Mouse (Mus musculus) stomach, postnatal 0 days (tissue): Measurements from ENCODE around the gene Catsperd. TPM values are rescaled to one million over a fixed set of nuclear protein-coding genes. Genes with fewer than 3 reads are reported as not detected.

Experiments
- ATAC-seq: fragments of 200-750 bp; cut with Nextera tagmentation; 2 replicates; pipeline ENCODE4 v1.8.0; 2017; ENCODE audit not compliant: low FRiP score, low TSS enrichment
- DNase-seq: peaks from one replicate; pipeline ENCODE4 v3.0.0-alpha.2; 2016; ENCODE audit warnings: low spot score
- H3K27ac ChIP-seq: fragments of 300-500 bp; sonication (generic); replicated peaks from 2 replicates; pipeline ENCODE4 v1.5.1; 2014; ENCODE audit warnings: mild to moderate bottlenecking, control low read depth
- H3K27me3 ChIP-seq: fragments of 300-500 bp; sonication (generic); 2 replicates; pipeline ENCODE4 v1.6.1; 2014; ENCODE audit warnings: low read length; ENCODE audit not compliant: control insufficient read depth, insufficient read depth
- H3K36me3 ChIP-seq: fragments of 300-500 bp; sonication (generic); 2 replicates; pipeline ENCODE4 v1.6.1; 2014; ENCODE audit warnings: low read length, mixed read lengths; ENCODE audit not compliant: control insufficient read depth, insufficient read depth
- H3K4me1 ChIP-seq: fragments of 300-500 bp; sonication (generic); replicated peaks from 2 replicates; pipeline ENCODE4 v1.6.1; 2014; ENCODE audit warnings: antibody characterized with exemption; ENCODE audit not compliant: control insufficient read depth, insufficient read depth
- H3K4me2 ChIP-seq: fragments of 300-500 bp; sonication (generic); replicated peaks from 2 replicates; pipeline ENCODE4 v1.6.1; 2014; ENCODE audit warnings: low read depth, mild to moderate bottlenecking, control low read depth, moderate library complexity
- H3K4me3 ChIP-seq: fragments of 300-500 bp; sonication (generic); 2 replicates; pipeline ENCODE4 v1.5.1; 2014; ENCODE audit warnings: low read depth, low read length, control low read depth
- H3K9ac ChIP-seq: fragments of 300-500 bp; sonication (generic); 2 replicates; pipeline ENCODE4 v1.6.1; 2014; ENCODE audit warnings: mild to moderate bottlenecking, low read length, control low read depth, mixed read lengths
- H3K9me3 ChIP-seq: fragments of 300-500 bp; sonication (generic); 2 replicates; pipeline ENCODE4 v1.6.1; 2016; ENCODE audit warnings: low read length; ENCODE audit not compliant: control insufficient read depth
- CTCF ChIP-seq: IDR thresholded peaks from 2 replicates; pipeline ENCODE4 v1.5.1; 2016; ENCODE audit warnings: antibody characterized with exemption, low read depth, mild to moderate bottlenecking, moderate library complexity
- EP300 ChIP-seq: optimal IDR thresholded peaks from 2 replicates; pipeline ENCODE3; 2016; ENCODE audit warnings: antibody characterized with exemption
- WGBS: fragments of 180-500 bp; shearing (Covaris S2); extraction: QIAGEN DNeasy Blood & Tissue Kit; methylation state at CpG from one replicate; pipeline ENCODE4 v1.1.7; 2014; 5-methylcytosine and 5-hydroxymethylcytosine counted together
- polyA plus RNA-seq: library from polyadenylated mRNA; unstranded; fragments of >200 nt; fragmentation: Nextera tagmentation; extraction: Ambion mirVana; gene quantifications from 2 replicates; pipeline ENCODE4 v1.2.1, GENCODE M21; 2015

The Catsperd gene
- polyA plus RNA-seq, 1 experiment from 2014 or later: 0.10 TPM

GRCm38 (mm10) chr17:56604422-56604821 is 23.5 kb upstream of the Catsperd start:
- H3K27ac ChIP-seq: no peak overlapping the region
- H3K4me2 ChIP-seq: no peak overlapping the region
- WGBS: 84% methylated on average over 3 of the region's 3 CpGs
- ATAC-seq: no peak
- no peak overlapping the region for H3K9ac ChIP-seq
- H3K4me1 ChIP-seq: no peaks in the 10 kb centered on the region
- no peak overlapping the region for H3K4me3 ChIP-seq
- H3K36me3 ChIP-seq: peaks cover 57% of the 10 kb centered on the region
- TF ChIP-seq EP300 (no peak), CTCF (no peak)
- no peaks in the 10 kb centered on the region for H3K9me3 ChIP-seq
- no peak for DNase-seq
- no peaks in the 10 kb centered on the region for H3K27me3 ChIP-seq

- no peak overlapping the region for H3K4me2 ChIP-seq
- peaks cover 47% of the 10 kb centered on the region for H3K36me3 ChIP-seq
- 88% methylated on average over 9 of the region's 9 CpGs for WGBS
Measured at GRCm38 (mm10) chr17:56605431-56605830, 22.5 kb upstream of the Catsperd start.

DNA sequence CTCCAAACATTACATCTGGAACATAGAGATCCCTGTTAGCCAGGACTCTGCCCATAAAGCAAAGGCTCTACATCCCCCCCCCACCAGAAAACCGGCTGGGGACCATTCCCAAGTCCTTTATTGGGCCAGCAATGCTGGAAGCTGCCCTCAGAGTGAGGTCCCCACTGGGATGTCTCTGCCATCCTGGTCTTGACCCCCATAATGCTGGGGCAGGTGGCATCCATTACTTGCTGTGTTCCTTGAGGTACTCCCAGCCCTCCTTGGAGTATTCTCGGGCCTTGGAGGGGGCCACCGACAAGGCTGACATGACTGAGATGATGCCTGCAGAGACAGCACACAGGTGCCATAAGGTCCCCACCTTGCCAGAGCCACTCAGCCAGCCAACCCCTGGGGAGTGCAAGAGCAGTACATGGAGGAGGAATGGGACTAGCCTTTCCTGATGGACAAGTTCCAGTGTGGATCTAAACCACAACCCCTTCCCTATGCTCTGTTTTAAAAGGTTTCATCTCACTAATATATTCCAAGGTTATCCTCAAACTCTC is 20.4 kb upstream of the Catsperd start:
- no peak overlapping the region for H3K4me3 ChIP-seq
- DNase-seq: no peak
- no peak for TF ChIP-seq CTCF
- no peak for TF ChIP-seq EP300
- peaks cover 32% of the 10 kb centered on the region for H3K36me3 ChIP-seq
- ATAC-seq: no peak
- peaks cover 4% of the 10 kb centered on the region; the same call in 1 of the 2 replicates for H3K4me1 ChIP-seq
- H3K27me3 ChIP-seq: no peaks in the 10 kb centered on the region
- no peak overlapping the region for H3K9ac ChIP-seq
- no peak overlapping the region for H3K4me2 ChIP-seq
- no peaks in the 10 kb centered on the region for H3K9me3 ChIP-seq
- no peak overlapping the region for H3K27ac ChIP-seq
- 76% methylated on average over 3 of the region's 3 CpGs for WGBS

More at GRCm38 (mm10) chr17:56605431-56605830, 22.5 kb upstream of the Catsperd start:
- no peak for TF ChIP-seq CTCF
- no peak for TF ChIP-seq EP300
- no peak for ATAC-seq
- H3K4me1 ChIP-seq: peaks cover 4% of the 10 kb centered on the region; the same call in 1 of the 2 replicates
- no peak overlapping the region for H3K4me3 ChIP-seq
- no peak overlapping the region for H3K27ac ChIP-seq
- no peak overlapping the region for H3K9ac ChIP-seq
- DNase-seq: no peak
- no peaks in the 10 kb centered on the region for H3K27me3 ChIP-seq
- no peaks in the 10 kb centered on the region for H3K9me3 ChIP-seq

GRCm38 (mm10) chr17:56608699-56609098 is 19.2 kb upstream of the Catsperd start:
- H3K4me2 ChIP-seq: peak overlapping the region; percentile 76
- no peak for TF ChIP-seq CTCF
- TF ChIP-seq EP300: no peak
- peaks cover 21% of the 10 kb centered on the region for H3K36me3 ChIP-seq
- DNase-seq (no peak), ATAC-seq (no peak)
- H3K4me3 ChIP-seq: peak overlapping the region; percentile 65
- 42% methylated on average over 5 of the region's 5 CpGs for WGBS
- H3K27me3 ChIP-seq: no peaks in the 10 kb centered on the region
- peaks cover 4% of the 10 kb centered on the region; the same call in 1 of the 2 replicates for H3K4me1 ChIP-seq
- peak overlapping the region; percentile 87 for H3K27ac ChIP-seq
- no peaks in the 10 kb centered on the region for H3K9me3 ChIP-seq
- H3K9ac ChIP-seq: peak overlapping the region; percentile 80

DNA sequence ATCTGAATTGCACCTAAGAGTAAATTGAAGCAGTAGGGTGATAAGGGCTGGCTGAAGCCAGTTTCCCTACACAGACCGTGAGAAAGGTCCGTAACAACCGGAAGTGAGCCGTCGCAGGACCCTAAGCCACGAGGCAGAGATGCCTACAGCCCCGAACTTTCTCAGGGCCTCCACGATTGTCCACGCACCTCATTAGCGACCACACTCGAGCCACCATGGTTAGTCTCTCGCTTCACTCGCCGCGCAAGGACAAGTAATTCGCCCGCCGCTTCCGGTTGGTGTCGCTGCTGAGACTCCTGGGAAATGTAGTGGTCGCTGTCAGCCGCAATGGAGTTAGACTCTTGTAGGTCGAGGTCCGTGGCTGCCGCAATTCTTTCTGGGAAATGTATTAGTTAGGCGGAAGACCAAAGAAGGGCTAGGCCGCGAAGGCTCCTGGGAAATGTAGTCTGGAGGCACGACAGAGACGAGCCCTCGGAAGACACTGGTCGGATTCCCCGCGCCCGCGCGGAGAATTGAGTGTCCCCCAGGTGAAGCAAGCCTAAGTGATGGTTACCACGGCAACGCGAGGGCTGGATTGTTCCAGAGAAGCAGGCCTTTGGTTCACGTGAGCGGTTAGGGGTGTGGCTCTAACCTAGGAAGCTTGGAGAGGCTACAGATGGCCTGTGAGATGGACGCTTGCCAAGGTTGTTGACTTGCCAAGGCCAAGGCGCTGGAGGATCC is 18.3 kb upstream of the Catsperd start, which contains the start of gene 2410015M20Rik:
Gene 2410015M20Rik (minus strand): TSS at position 320 of the 720 bp plus-strand sequence.
- Histone ChIP-seq H3K9me3 (no peaks in the 10 kb centered on the region), H3K27ac (peak within 1 kb of the TSS; percentile 87), H3K9ac (peak within 1 kb of the TSS; percentile 80), H3K4me2 (peak within 1 kb of the TSS; percentile 76), H3K36me3 (peaks cover 15% of the 10 kb centered on the region), H3K4me1 (peaks cover 4% of the 10 kb centered on the region; the same call in 1 of the 2 replicates), H3K4me3 (peak within 1 kb of the TSS; percentile 65), H3K27me3 (no peaks in the 10 kb centered on the region)
- TF ChIP-seq CTCF (peak; percentile 81), EP300 (no peak)
- under 1% methylated on average over 44 of the region's 44 CpGs for WGBS
- peak; percentile 94 for DNase-seq
- ATAC-seq: peak; percentile 86

DNA sequence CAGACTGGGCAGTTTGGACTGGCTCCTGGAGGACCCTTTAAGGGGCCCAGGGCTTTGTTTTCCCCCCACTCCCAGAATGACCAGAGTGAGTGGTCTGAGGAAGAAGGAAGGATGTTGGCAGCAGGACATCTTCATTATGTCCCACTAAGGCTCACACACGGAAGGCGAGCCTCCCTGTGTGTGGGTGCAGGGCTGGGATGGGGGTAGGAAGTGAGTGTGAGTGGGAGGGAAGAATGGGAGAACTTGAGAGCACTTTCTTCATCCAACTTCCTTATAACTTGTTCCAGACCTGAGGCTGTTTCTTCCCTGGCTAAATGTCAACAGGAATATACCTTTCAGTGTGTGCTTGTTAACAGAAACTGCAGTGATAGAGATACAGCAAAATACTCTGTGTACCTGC is 16.6 kb upstream of the Catsperd start:
- TF ChIP-seq EP300: no peak
- no peak for TF ChIP-seq CTCF
- Histone ChIP-seq H3K4me2 (no peak overlapping the region), H3K4me1 (peaks cover 4% of the 10 kb centered on the region; the same call in 1 of the 2 replicates), H3K36me3 (peaks cover 9% of the 10 kb centered on the region; the same call in 1 of the 2 replicates), H3K9ac (no peak overlapping the region), H3K27ac (no peak overlapping the region), H3K27me3 (no peaks in the 10 kb centered on the region), H3K9me3 (no peaks in the 10 kb centered on the region), H3K4me3 (no peak overlapping the region)
- WGBS: 71% methylated on average over 2 of the region's 2 CpGs
- ATAC-seq: no peak
- DNase-seq: no peak
